Comparison of ENCODE assay signal across 20 mouse cellular contexts in the genomic region with DNA sequence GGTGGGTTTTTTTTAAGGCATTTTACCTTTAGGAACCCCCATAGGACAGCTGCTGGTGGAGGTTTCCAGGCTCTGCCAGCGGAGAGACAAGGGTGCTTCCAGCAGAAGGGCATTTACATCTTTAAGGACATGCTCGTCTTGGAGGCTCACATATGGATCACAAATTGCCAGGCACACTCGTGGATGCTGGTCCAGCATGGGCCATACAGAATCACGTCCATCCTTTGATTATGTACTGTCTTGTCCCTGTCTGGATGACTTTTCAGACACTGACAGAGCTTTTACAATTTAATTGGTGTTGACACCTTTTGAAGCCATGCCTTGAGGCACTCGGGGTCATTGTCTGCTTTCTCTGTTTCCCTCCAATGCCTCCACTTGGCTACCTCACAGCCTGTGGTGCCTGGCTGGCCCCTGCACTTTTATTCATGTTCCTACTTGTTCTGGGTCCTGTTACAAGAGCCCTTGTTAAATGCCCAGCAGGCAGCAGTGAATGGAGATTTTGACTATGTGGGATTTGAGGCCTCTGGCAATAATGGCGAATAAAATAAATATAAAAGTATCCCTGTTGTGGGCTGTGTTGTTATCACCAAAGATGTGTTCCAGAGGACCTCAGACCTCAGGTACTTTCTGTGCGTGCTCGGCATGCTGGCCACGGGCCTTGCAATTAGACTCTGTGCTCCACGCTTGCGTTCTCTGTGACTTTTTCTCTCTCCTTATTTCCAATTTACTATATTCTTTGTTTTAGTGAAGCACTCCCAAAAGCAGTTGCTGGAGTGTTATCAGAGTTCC.
DNase-seq lines count a peak whose midpoint lies in the region; ATAC-seq and TF ChIP-seq lines count a peak whose summit lies in the region.
"Had no signal": no experiment of that assay in that cellular context is flagged by ENCODE, and none has a peak within 500 bp of the region (broad histone marks: within the 10 kb centered on the region; RNA-seq: fewer than 3 reads in every experiment).

No protein-coding gene starts in this region.

- H3K4me3 ChIP-seq in forebrain, embryonic 13.5 days = no peak overlapping the region
- H3K4me3 ChIP-seq in forebrain, postnatal 0 days (ENCODE audit: low read depth, low read length) = no peak overlapping the region
- no peak overlapping the region for H3K4me3 ChIP-seq in midbrain, embryonic 13.5 days (replicated peaks)
- no peak overlapping the region for H3K4me3 ChIP-seq in midbrain, embryonic 10.5 days
- no peak overlapping the region for H3K4me3 ChIP-seq in midbrain, embryonic 15.5 days
- H3K4me3 ChIP-seq: embryonic facial prominence, embryonic 13.5 days; heart, embryonic 13.5 days; hindbrain, embryonic 13.5 days had no signal

- H3K4me1 ChIP-seq in forebrain, embryonic 13.5 days = no peaks in the 10 kb centered on the region; the same call in 1 of the 2 replicates
- H3K4me1 ChIP-seq in forebrain, postnatal 0 days (ENCODE audit: insufficient read depth) = no peaks in the 10 kb centered on the region
- H3K4me1 ChIP-seq in midbrain, embryonic 13.5 days (replicated peaks) = no peaks in the 10 kb centered on the region
- H3K4me1 ChIP-seq in midbrain, embryonic 10.5 days = no peaks in the 10 kb centered on the region
- no peaks in the 10 kb centered on the region for H3K4me1 ChIP-seq in midbrain, embryonic 15.5 days
- H3K4me1 ChIP-seq: embryonic facial prominence, embryonic 13.5 days; heart, embryonic 13.5 days had no signal

- 60% methylated on average over 11 of the region's 11 CpGs for WGBS in forebrain, embryonic 13.5 days
- 52% methylated on average over 11 of the region's 11 CpGs for WGBS in forebrain, postnatal 0 days
- 63% methylated on average over 11 of the region's 11 CpGs for WGBS in midbrain, embryonic 13.5 days
- WGBS in midbrain, embryonic 10.5 days = 73% methylated on average over 11 of the region's 11 CpGs
- 52% methylated on average over 11 of the region's 11 CpGs for WGBS in midbrain, embryonic 15.5 days

- no peaks in the 10 kb centered on the region for H3K36me3 ChIP-seq in forebrain, embryonic 13.5 days (ENCODE audit: poor library complexity, severe bottlenecking)
- no peaks in the 10 kb centered on the region for H3K36me3 ChIP-seq in forebrain, postnatal 0 days (ENCODE audit: insufficient read depth)
- no peaks in the 10 kb centered on the region for H3K36me3 ChIP-seq in midbrain, embryonic 13.5 days
- no peaks in the 10 kb centered on the region for H3K36me3 ChIP-seq in midbrain, embryonic 10.5 days
- H3K36me3 ChIP-seq in midbrain, embryonic 15.5 days (replicated peaks) = no peaks in the 10 kb centered on the region
- H3K36me3 ChIP-seq: embryonic facial prominence, embryonic 13.5 days; heart, embryonic 13.5 days; hindbrain, embryonic 13.5 days had no signal

- no peak for TF ChIP-seq CTCF in forebrain, postnatal 0 days (IDR thresholded peaks at IDR 0.05; ENCODE audit: low read depth)

- ATAC-seq in forebrain, embryonic 13.5 days = peak; percentile 70; the same call in 1 of the 2 replicates
- no peak for ATAC-seq in forebrain, postnatal 0 days
- peak; percentile 75 for ATAC-seq in midbrain, embryonic 13.5 days
- peak; percentile 85 for ATAC-seq in midbrain, embryonic 15.5 days (replicated peaks)
- ATAC-seq: activated CD4-positive, CD25-positive, alpha-beta regulatory T cell, adult 4 months; hindbrain, postnatal 0 days; Patski had no signal

- H3K27ac ChIP-seq in forebrain, embryonic 13.5 days = no peak overlapping the region
- H3K27ac ChIP-seq in forebrain, postnatal 0 days (ENCODE audit: low read depth, low read length) = no peak overlapping the region
- H3K27ac ChIP-seq in midbrain, embryonic 13.5 days = no peak overlapping the region
- no peak overlapping the region; the same call in 1 of the 2 replicates for H3K27ac ChIP-seq in midbrain, embryonic 10.5 days (replicated peaks)
- 0 out of 2 replicates have a peak overlapping the region, but pooled peaks have one; percentile 42 for H3K27ac ChIP-seq in midbrain, embryonic 15.5 days
- H3K27ac ChIP-seq: embryonic facial prominence, embryonic 13.5 days; heart, embryonic 13.5 days; hindbrain, embryonic 13.5 days; hindbrain, postnatal 0 days had no signal

- H3K4me2 ChIP-seq in forebrain, embryonic 13.5 days = no peak overlapping the region
- H3K4me2 ChIP-seq in forebrain, postnatal 0 days (ENCODE audit: low read depth) = no peak overlapping the region
- H3K4me2 ChIP-seq in midbrain, embryonic 13.5 days (replicated peaks) = no peak overlapping the region
- no peak overlapping the region for H3K4me2 ChIP-seq in midbrain, embryonic 15.5 days
- H3K4me2 ChIP-seq: embryonic facial prominence, embryonic 13.5 days; heart, embryonic 13.5 days; hindbrain, embryonic 13.5 days had no signal

- no peak overlapping the region for H3K9ac ChIP-seq in forebrain, embryonic 13.5 days
- H3K9ac ChIP-seq in forebrain, postnatal 0 days = no peak overlapping the region
- H3K9ac ChIP-seq in midbrain, embryonic 13.5 days (replicated peaks) = no peak overlapping the region
- no peak overlapping the region for H3K9ac ChIP-seq in midbrain, embryonic 15.5 days
- H3K9ac ChIP-seq: embryonic facial prominence, embryonic 13.5 days; heart, embryonic 13.5 days; hindbrain, embryonic 13.5 days had no signal

- no peaks in the 10 kb centered on the region for H3K9me3 ChIP-seq in forebrain, embryonic 13.5 days (replicated peaks)
- H3K9me3 ChIP-seq in forebrain, postnatal 0 days (ENCODE audit: low read length) = no peaks in the 10 kb centered on the region
- H3K9me3 ChIP-seq in midbrain, embryonic 13.5 days = no peaks in the 10 kb centered on the region
- H3K9me3 ChIP-seq in midbrain, embryonic 10.5 days (replicated peaks) = no peaks in the 10 kb centered on the region
- no peaks in the 10 kb centered on the region for H3K9me3 ChIP-seq in midbrain, embryonic 15.5 days
- H3K9me3 ChIP-seq: embryonic facial prominence, embryonic 13.5 days; heart, embryonic 13.5 days; hindbrain, embryonic 13.5 days had no signal

- H3K27me3 ChIP-seq in forebrain, embryonic 13.5 days = no peaks in the 10 kb centered on the region
- no peaks in the 10 kb centered on the region for H3K27me3 ChIP-seq in forebrain, postnatal 0 days (ENCODE audit: insufficient read depth, low read length)
- no peaks in the 10 kb centered on the region for H3K27me3 ChIP-seq in midbrain, embryonic 13.5 days
- H3K27me3 ChIP-seq in midbrain, embryonic 10.5 days (ENCODE audit: low read depth, poor library complexity, severe bottlenecking) = no peaks in the 10 kb centered on the region
- no peaks in the 10 kb centered on the region for H3K27me3 ChIP-seq in midbrain, embryonic 15.5 days (replicated peaks)
- H3K27me3 ChIP-seq: CH12.LX; embryonic facial prominence, embryonic 13.5 days; heart, embryonic 13.5 days; hindbrain, embryonic 13.5 days; Patski had no signal

- no peak for DNase-seq in forebrain, postnatal 0 days
- DNase-seq in midbrain, embryonic 10.5 days (ENCODE audit: low spot score) = no peak
- no peak for DNase-seq in thymus, postnatal 25 days
- DNase-seq: adrenal gland, postnatal 14 days; cerebellum, adult 18-20 months; cerebellum, adult 9-11 months; cerebellum, postnatal 36 days; gastrocnemius, postnatal 36 days; heart, adult 11 months; heart, postnatal 36 days had no signal
